ENCODE assay signal across 8 mouse cellular contexts in the genomic region with DNA sequence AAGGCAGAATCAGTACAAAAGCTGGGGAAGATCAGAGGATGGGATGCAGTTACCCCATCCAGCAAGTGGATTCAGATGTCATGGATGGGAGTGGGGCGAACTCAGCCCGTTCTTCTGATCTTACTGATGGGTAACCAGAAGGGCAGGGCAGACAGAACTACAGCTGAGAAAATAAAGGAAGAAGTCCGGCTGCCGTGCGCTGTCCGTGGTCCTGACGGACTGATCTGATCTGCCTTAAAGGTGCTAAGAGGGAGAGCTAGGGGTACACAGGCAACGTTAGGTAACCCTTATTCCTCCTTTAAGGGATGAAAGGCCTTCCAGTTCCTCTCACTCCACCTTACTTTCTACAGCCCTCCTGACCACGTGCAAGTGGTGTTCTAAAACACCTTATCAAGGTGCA. TPM values are rescaled to one million over a fixed set of nuclear protein-coding genes. Genes with fewer than 3 reads are reported as not detected.
A peak's percentile ranks its signal among the peaks of the same experiment; 100 is the strongest.
DNase-seq lines count a peak whose midpoint lies in the region; ATAC-seq and TF ChIP-seq lines count a peak whose summit lies in the region.

No protein-coding gene starts in this region.

- no peak overlapping the region for H3K27ac ChIP-seq in kidney, adult 2 months (ENCODE audit: insufficient read depth, low read depth, low read length)
- no peak overlapping the region for H3K27ac ChIP-seq in kidney, embryonic 14.5 days (ENCODE audit: low read depth, low read length)

- H3K36me3 ChIP-seq in kidney, adult 2 months (ENCODE audit: control insufficient read depth, insufficient read depth, low read length) = peaks cover 3% of the 10 kb centered on the region; the same call in 1 of the 2 replicates
- peaks cover 37% of the 10 kb centered on the region for H3K36me3 ChIP-seq in kidney, embryonic 14.5 days (ENCODE audit: control insufficient read depth, insufficient read depth, low read length)

- no peak for TF ChIP-seq CTCF in kidney, adult 2 months (conservative IDR thresholded peaks at IDR 0.05; ENCODE audit: insufficient read depth, insufficient read length, low read depth, low read length)

- no peak for ATAC-seq in kidney, embryonic 14.5 days (ENCODE audit: low FRiP score, low TSS enrichment)
- ATAC-seq in inflammation-experienced regulatory T-cells, adult 6 months = no peak

- no peak overlapping the region for H3K9ac ChIP-seq in kidney, embryonic 14.5 days (ENCODE audit: low read depth, low read length)

- H3K4me3 ChIP-seq in kidney, adult 2 months (ENCODE audit: insufficient read depth, low read depth, low read length) = no peak overlapping the region
- no peak overlapping the region for H3K4me3 ChIP-seq in kidney, embryonic 14.5 days (ENCODE audit: low read length)

- no peaks in the 10 kb centered on the region for H3K9me3 ChIP-seq in kidney, embryonic 14.5 days (ENCODE audit: control insufficient read depth, low read length)

- DNase-seq in kidney, adult 2 months = peak; percentile 62
- peak; percentile 66 for DNase-seq in R1 (ENCODE audit: low read depth, low spot score)
- peak; percentile 87 for DNase-seq in kidney, postnatal 10 days
- peak; percentile 63 for DNase-seq in retina, embryonic 14.5 days (ENCODE audit: low spot score)
- no peak for DNase-seq in layer of hippocampus, adult 18-20 months (ENCODE audit: low spot score in 2 of 2)
- no peak for DNase-seq in layer of hippocampus, postnatal 14 days (ENCODE audit: low spot score in 2 of 2)

- TF ChIP-seq POLR2A in kidney, adult 2 months (IDR thresholded peaks at IDR 0.05; ENCODE audit: low read depth, low read length) = no peak

- H3K27me3 ChIP-seq in kidney, adult 2 months (replicated peaks; ENCODE audit: control insufficient read depth, insufficient read depth, low read length) = no peaks in the 10 kb centered on the region
- H3K27me3 ChIP-seq in kidney, embryonic 14.5 days (ENCODE audit: control insufficient read depth, insufficient read depth, low read length) = no peaks in the 10 kb centered on the region

- WGBS in kidney, adult 2 months = 11% methylated on average over 9 of the region's 9 CpGs
- WGBS in kidney, embryonic 14.5 days = 13% methylated on average over 9 of the region's 9 CpGs

- H3K4me1 ChIP-seq in kidney, adult 2 months (ENCODE audit: control insufficient read depth, insufficient read depth, low read length) = 0 out of 2 replicates have a peak, but pooled peaks cover 2% of the 10 kb centered on the region
- H3K4me1 ChIP-seq in kidney, embryonic 14.5 days (ENCODE audit: control insufficient read depth, insufficient read depth, low read length) = peaks cover 6% of the 10 kb centered on the region; the same call in 1 of the 2 replicates

- H3K4me2 ChIP-seq in kidney, embryonic 14.5 days (replicated peaks; ENCODE audit: low read depth, low read length) = no peak overlapping the region

RNA-seq across cellular contexts. Expression of gene Dph2, which starts 1.5 kb away (rescaled TPM):
- 9.4 and 10.1 TPM in 2 replicates for polyA plus RNA-seq in kidney, adult 2 months (2012; rRNA removed)
- 19.1 and 22.0 TPM in 2 replicates for polyA plus RNA-seq in kidney, embryonic 14.5 days (2014; fragmentation: Nextera tagmentation; extraction: Ambion mirVana)
- 10 to 100 TPM; 20.1 to 32.4 (median 23.9) TPM for polyA plus RNA-seq in inflammation-experienced regulatory T-cells, adult 6 months (2017; shearing (Covaris generic))
- 10 to 100 TPM; 11.2 TPM for total RNA-seq in layer of hippocampus, adult 18-20 months (2021)
- 10 to 100 TPM; 10.0 to 10.2 TPM for total RNA-seq in layer of hippocampus, postnatal 14 days (2021)

RNA-seq across cellular contexts. Expression of gene Atp6v0b, which starts 6.2 kb away (rescaled TPM):
- 768 and 777 TPM in 2 replicates for polyA plus RNA-seq in kidney, adult 2 months (2012; rRNA removed)
- polyA plus RNA-seq in kidney, embryonic 14.5 days (2014; fragmentation: Nextera tagmentation; extraction: Ambion mirVana) = 182 and 213 TPM in 2 replicates
- polyA plus RNA-seq in inflammation-experienced regulatory T-cells, adult 6 months (2017; shearing (Covaris generic)) = 100 to 1,000 TPM in 1 of 3 experiments, 10 to 100 TPM in 2; 75.7 to 115 (median 83.2) TPM
- 100 to 1,000 TPM; 398 to 399 TPM for total RNA-seq in layer of hippocampus, adult 18-20 months (2021)
- total RNA-seq in layer of hippocampus, postnatal 14 days (2021) = 100 to 1,000 TPM; 433 TPM

RNA-seq across cellular contexts. Expression of gene B4galt2, which starts 10.1 kb away (rescaled TPM):
- 4.9 and 9.8 TPM in 2 replicates for polyA plus RNA-seq in kidney, adult 2 months (2012; rRNA removed)
- 30.9 and 31.5 TPM in 2 replicates for polyA plus RNA-seq in kidney, embryonic 14.5 days (2014; fragmentation: Nextera tagmentation; extraction: Ambion mirVana)
- polyA plus RNA-seq in inflammation-experienced regulatory T-cells, adult 6 months (2017; shearing (Covaris generic)) = not detected
- total RNA-seq in layer of hippocampus, adult 18-20 months (2021) = 10 to 100 TPM; 60.4 to 65.2 TPM
- total RNA-seq in layer of hippocampus, postnatal 14 days (2021) = 10 to 100 TPM; 94.4 to 99.7 TPM

RNA-seq across cellular contexts. Expression of gene Ccdc24, which starts 21.0 kb away (rescaled TPM):
- 2.9 and 3.3 TPM in 2 replicates for polyA plus RNA-seq in kidney, adult 2 months (2012; rRNA removed)
- 1.8 and 2.0 TPM in 2 replicates for polyA plus RNA-seq in kidney, embryonic 14.5 days (2014; fragmentation: Nextera tagmentation; extraction: Ambion mirVana)
- polyA plus RNA-seq in inflammation-experienced regulatory T-cells, adult 6 months (2017; shearing (Covaris generic)) = not detected
- under 1 TPM; 0.28 to 0.72 TPM for total RNA-seq in layer of hippocampus, adult 18-20 months (2021)
- total RNA-seq in layer of hippocampus, postnatal 14 days (2021) = 1 to 10 TPM in 1 of 2 experiments, under 1 TPM in 1; 0.85 to 1.5 TPM

RNA-seq across cellular contexts. Expression of gene Ipo13, which starts 21.4 kb away (rescaled TPM):
- polyA plus RNA-seq in kidney, adult 2 months (2012; rRNA removed) = 55.5 and 61.0 TPM in 2 replicates
- polyA plus RNA-seq in kidney, embryonic 14.5 days (2014; fragmentation: Nextera tagmentation; extraction: Ambion mirVana) = 29.0 and 40.1 TPM in 2 replicates
- 10 to 100 TPM; 11.3 to 13.9 (median 12.7) TPM for polyA plus RNA-seq in inflammation-experienced regulatory T-cells, adult 6 months (2017; shearing (Covaris generic))
- 100 to 1,000 TPM; 135 to 143 TPM for total RNA-seq in layer of hippocampus, adult 18-20 months (2021)
- 100 to 1,000 TPM; 124 to 131 TPM for total RNA-seq in layer of hippocampus, postnatal 14 days (2021)

Comparison
In these comparisons a context has a peak if more than half of its experiments do, and no peak if none do; other contexts are left out.
1. DNase-seq: peak in kidney, adult 2 months (single experiment), R1 (single experiment), kidney, postnatal 10 days (single experiment) and retina, embryonic 14.5 days (single experiment); none in layer of hippocampus, adult 18-20 months (0 of 2) and layer of hippocampus, postnatal 14 days (0 of 2).